Mouse (Mus musculus): ENCODE results near the gene Gm4302. TPM values are rescaled to one million over a fixed set of nuclear protein-coding genes. Genes with fewer than 3 reads are reported as not detected.
"Not testable (repeated sequence)": the region's sequence is repeated elsewhere in the genome, so short reads cannot be mapped to it uniquely, and the experiment has no call there.

Gene Gm4302
- not detected for total RNA-seq (2021)

GRCm38 (mm10) chr10:100340536-100340935 is at the start of gene Gm4302:
TSS of gene Gm4302 (plus strand) at chr10:100340836.
- intact Hi-C loops (cut with DNase I); DNase-seq: not testable (repeated sequence)

GRCm38 (mm10) chr10:100296105-100296504 is 44.5 kb upstream of the Gm4302 start:
- intact Hi-C loops (cut with DNase I), result no loop called here

GRCm38 (mm10) chr10:100300106-100300505 is 40.5 kb upstream of the Gm4302 start:
- DNase-seq; intact Hi-C loops (cut with DNase I): not testable (repeated sequence)

More at GRCm38 (mm10) chr10:100296105-100296504, 44.5 kb upstream of the Gm4302 start:
- no peak for DNase-seq

- DNase-seq; intact Hi-C loops (cut with DNase I): not testable (repeated sequence)
Measured at GRCm38 (mm10) chr10:100335376-100335775, 5.3 kb upstream of the Gm4302 start, which contains the start of gene Gm4301. TSS of gene Gm4301 (plus strand) at chr10:100335676.

GRCm38 (mm10) chr10:100345672-100346071 is 5.0 kb downstream of the Gm4302 start, which contains the start of gene Gm4303:
TSS of gene Gm4303 (plus strand) at chr10:100345972.
- DNase-seq; intact Hi-C loops (cut with DNase I): not testable (repeated sequence)

- DNase-seq; intact Hi-C loops (cut with DNase I): not testable (repeated sequence)
Measured at GRCm38 (mm10) chr10:100350793-100351192, 10.2 kb downstream of the Gm4302 start, which contains the start of gene Gm4305. TSS of gene Gm4305 (plus strand) at chr10:100351093.

GRCm38 (mm10) chr10:100356841-100357240 is 16.2 kb downstream of the Gm4302 start:
- intact Hi-C loops (cut with DNase I), result not testable (repeated sequence)
- DNase-seq, result peak; percentile 2 to 9

- intact Hi-C loops (cut with DNase I); DNase-seq: not testable (repeated sequence)
Measured at GRCm38 (mm10) chr10:100361038-100361437, 20.4 kb downstream of the Gm4302 start, which contains the start of gene Gm4307. TSS of gene Gm4307 (plus strand) at chr10:100361338.

- intact Hi-C loops (cut with DNase I); DNase-seq: not testable (repeated sequence)
Measured at GRCm38 (mm10) chr10:100382460-100382859, 41.8 kb downstream of the Gm4302 start, which contains the start of gene Gm4312. TSS of gene Gm4312 (minus strand) at chr10:100382560.

Other genes starting within 250 kb of the Gm4302 start
- gene Gm4301, start 5.2 kb upstream of the Gm4302 start, total RNA-seq (2021), result not detected
- not detected for gene Gm4303, start 5.1 kb downstream of the Gm4302 start, total RNA-seq (2021)
- not detected for gene Gm4305, start 10.3 kb downstream of the Gm4302 start, total RNA-seq (2021)
- gene Gm4307, start 20.5 kb downstream of the Gm4302 start, total RNA-seq (2021), result not detected
- gene Gm4312, start 41.7 kb downstream of the Gm4302 start, total RNA-seq (2021), result not detected
- gene Tmtc3, start 146.5 kb downstream of the Gm4302 start, total RNA-seq (2021), result 10 to 100 TPM; 15.7 to 18.3 TPM
- gene Cep290, start 146.7 kb downstream of the Gm4302 start, total RNA-seq (2021), result 1 to 10 TPM; 3.4 to 4.0 TPM
- gene 4930430F08Rik, start 249.6 kb downstream of the Gm4302 start, total RNA-seq (2021), result 1 to 10 TPM; 6.0 to 7.0 TPM
- gene 1700017N19Rik, start 249.6 kb downstream of the Gm4302 start, total RNA-seq (2021), result not detected